Mouse (Mus musculus) c-Kit-positive CD71-negative TER-119-negative erythroid progenitor cells, embryonic 14.5 days (primary cell): ENCODE measurements around the gene Vmn2r67.
"Not testable (repeated sequence)": the region's sequence is repeated elsewhere in the genome, so short reads cannot be mapped to it uniquely, and the experiment has no call there.

Experiments used
- DNase-seq: peaks from one replicate; pipeline ENCODE4 v3.0.0-alpha.2; 2013; ENCODE audit warnings: low read depth

Gene Vmn2r67

DNA sequence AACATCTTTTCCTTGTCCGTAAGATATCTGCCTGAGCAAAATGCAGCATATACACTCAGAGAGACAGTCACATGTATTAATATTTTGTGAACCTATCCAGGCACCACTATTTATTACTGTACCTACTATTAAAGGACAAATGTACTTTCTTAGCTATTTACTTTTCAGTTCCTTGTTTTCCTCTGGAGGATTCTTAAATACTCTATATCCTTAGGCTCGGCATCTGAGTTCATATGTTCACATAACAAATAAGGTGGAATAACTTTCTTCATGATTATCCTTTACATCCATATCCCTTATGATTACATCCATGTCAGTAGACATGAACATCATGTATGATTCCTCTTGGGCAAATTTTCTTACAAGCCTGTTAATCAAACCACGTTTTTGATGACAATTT lies at the start of gene Vmn2r67:
TSS of gene Vmn2r67 (minus strand) at position 101 of the 400 bp plus-strand sequence.
- no peak for DNase-seq

- not testable (repeated sequence) for DNase-seq
Observed at GRCm38 (mm10) chr7:85104531-85104930, 51.3 kb downstream of the Vmn2r67 start.
